Mouse (Mus musculus) small intestine, adult 2 months (tissue): ENCODE results near the gene Taco1.

Experiments used
- CTCF ChIP-seq: fragments of 200-500 bp; IDR thresholded peaks from 2 replicates; pipeline ENCODE4 v1.5.1; 2012; ENCODE audit warnings: low read depth, mild to moderate bottlenecking, control low read depth, inconsistent platforms, low read length, moderate library complexity, mixed read lengths; ENCODE audit not compliant: insufficient replicate concordance, insufficient read length; ENCODE audit errors: extremely low read depth
- POLR2A ChIP-seq: fragments of 200-500 bp; IDR thresholded peaks from 2 replicates; pipeline ENCODE4 v1.6.1; 2012; ENCODE audit warnings: low read depth, mild to moderate bottlenecking, control low read depth, inconsistent platforms, low read length, moderate library complexity

DNA sequence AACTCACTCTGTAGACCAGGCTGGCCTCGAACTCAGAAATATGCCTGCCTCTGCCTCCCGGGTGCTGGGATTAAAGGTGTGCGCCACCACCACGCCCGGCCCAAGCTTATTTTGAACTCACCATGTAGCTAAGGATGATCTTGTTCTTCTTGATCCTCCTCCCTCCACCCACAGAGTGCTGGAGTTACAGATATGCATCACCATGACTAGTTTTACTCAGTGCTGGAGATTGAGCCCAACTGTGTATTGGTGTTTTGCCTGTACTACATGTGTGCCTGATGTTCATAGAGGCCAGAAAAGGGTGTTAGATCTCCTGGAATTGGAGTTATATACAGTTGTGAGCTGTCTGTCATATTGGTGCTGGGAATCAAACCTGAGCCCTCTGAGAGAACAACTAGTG lies 56.4 kb downstream of the Taco1 start:
- TF ChIP-seq CTCF (no peak), POLR2A (no peak)
